Mouse (Mus musculus): ENCODE data around the gene Pfkp. TPM values are rescaled to one million over a fixed set of nuclear protein-coding genes. Genes with fewer than 3 reads are reported as not detected.

Pfkp gene
- polyA plus RNA-seq, 1 experiment from 2014 or later, result 29.6 TPM

- H3K9ac ChIP-seq, result no peak overlapping the region
- no peak overlapping the region for H3K27ac ChIP-seq
- H3K4me2 ChIP-seq, result no peak overlapping the region
- 0 out of 2 replicates have a peak, but pooled peaks cover 3% of the 10 kb centered on the region for H3K4me1 ChIP-seq
- no peaks in the 10 kb centered on the region; the same call in 1 of the 2 replicates for H3K27me3 ChIP-seq
- WGBS, result 97% methylated on average over 3 of the region's 3 CpGs
- no peak for ATAC-seq (ENCODE audit: low FRiP score)
- no peaks in the 10 kb centered on the region for H3K9me3 ChIP-seq
- H3K36me3 ChIP-seq (replicated peaks), result no peaks in the 10 kb centered on the region
- no peak overlapping the region for H3K4me3 ChIP-seq (replicated peaks)
These were observed 21.2 kb downstream of the Pfkp start for GRCm38 (mm10) chr13:6627352-6627751.

GRCm38 (mm10) chr13:6626508-6627114 is 22.0 kb downstream of the Pfkp start:
- Histone ChIP-seq H3K9me3 (no peaks in the 10 kb centered on the region), H3K27me3 (no peaks in the 10 kb centered on the region; the same call in 1 of the 2 replicates), H3K36me3 (replicated peaks) (no peaks in the 10 kb centered on the region), H3K4me3 (replicated peaks) (no peak overlapping the region), H3K4me1 (0 out of 2 replicates have a peak, but pooled peaks cover 3% of the 10 kb centered on the region), H3K27ac (no peak overlapping the region), H3K9ac (no peak overlapping the region), H3K4me2 (no peak overlapping the region)
- no peak for ATAC-seq (ENCODE audit: low FRiP score)
- WGBS, result 59% methylated on average over 4 of the region's 4 CpGs

GRCm38 (mm10) chr13:6625942-6626341 is 22.6 kb downstream of the Pfkp start:
- H3K36me3 ChIP-seq (replicated peaks), result no peaks in the 10 kb centered on the region
- H3K9ac ChIP-seq, result no peak overlapping the region
- ATAC-seq (ENCODE audit: low FRiP score), result no peak
- 72% methylated on average over 3 of the region's 3 CpGs for WGBS
- H3K9me3 ChIP-seq, result no peaks in the 10 kb centered on the region
- 0 out of 2 replicates have a peak, but pooled peaks cover 3% of the 10 kb centered on the region for H3K4me1 ChIP-seq
- H3K27ac ChIP-seq, result no peak overlapping the region
- H3K4me3 ChIP-seq (replicated peaks), result no peak overlapping the region
- H3K27me3 ChIP-seq, result no peaks in the 10 kb centered on the region; the same call in 1 of the 2 replicates
- no peak overlapping the region for H3K4me2 ChIP-seq

- H3K9me3 ChIP-seq, result no peaks in the 10 kb centered on the region
- WGBS, result 75% methylated on average over 2 of the region's 2 CpGs
- no peak for ATAC-seq (ENCODE audit: low FRiP score)
- H3K4me1 ChIP-seq, result 0 out of 2 replicates have a peak, but pooled peaks cover 3% of the 10 kb centered on the region
- no peak overlapping the region for H3K4me3 ChIP-seq (replicated peaks)
- no peak overlapping the region for H3K9ac ChIP-seq
- H3K27me3 ChIP-seq, result no peaks in the 10 kb centered on the region; the same call in 1 of the 2 replicates
- H3K27ac ChIP-seq, result no peak overlapping the region
- H3K36me3 ChIP-seq (replicated peaks), result no peaks in the 10 kb centered on the region
- H3K4me2 ChIP-seq, result no peak overlapping the region
These were observed 24.0 kb downstream of the Pfkp start for GRCm38 (mm10) chr13:6624604-6625003.

GRCm38 (mm10) chr13:6624121-6624520 is 24.5 kb downstream of the Pfkp start:
- Histone ChIP-seq H3K9ac (no peak overlapping the region), H3K4me3 (replicated peaks) (no peak overlapping the region), H3K27ac (no peak overlapping the region), H3K9me3 (no peaks in the 10 kb centered on the region), H3K27me3 (no peaks in the 10 kb centered on the region; the same call in 1 of the 2 replicates), H3K36me3 (replicated peaks) (no peaks in the 10 kb centered on the region), H3K4me2 (no peak overlapping the region), H3K4me1 (0 out of 2 replicates have a peak, but pooled peaks cover 3% of the 10 kb centered on the region)
- 89% methylated on average over 4 of the region's 4 CpGs for WGBS
- ATAC-seq (ENCODE audit: low FRiP score), result no peak

- 96% methylated on average over 20 of the region's 20 CpGs for WGBS
- Histone ChIP-seq H3K4me2 (no peak overlapping the region), H3K4me3 (replicated peaks) (no peak overlapping the region), H3K27me3 (no peaks in the 10 kb centered on the region; the same call in 1 of the 2 replicates), H3K9ac (no peak overlapping the region), H3K36me3 (replicated peaks) (no peaks in the 10 kb centered on the region), H3K4me1 (0 out of 2 replicates have a peak, but pooled peaks cover 2% of the 10 kb centered on the region), H3K9me3 (no peaks in the 10 kb centered on the region), H3K27ac (no peak overlapping the region)
- no peak for ATAC-seq (ENCODE audit: low FRiP score)
These were observed 26.7 kb downstream of the Pfkp start for GRCm38 (mm10) chr13:6621831-6622230.

GRCm38 (mm10) chr13:6620250-6620649 is 28.3 kb downstream of the Pfkp start:
- H3K9me3 ChIP-seq, result no peaks in the 10 kb centered on the region
- H3K27ac ChIP-seq, result no peak overlapping the region
- no peak for ATAC-seq (ENCODE audit: low FRiP score)
- no peaks in the 10 kb centered on the region for H3K4me1 ChIP-seq
- H3K4me3 ChIP-seq (replicated peaks), result no peak overlapping the region
- 85% methylated on average over 3 of the region's 3 CpGs for WGBS
- no peak overlapping the region for H3K4me2 ChIP-seq
- H3K36me3 ChIP-seq (replicated peaks), result no peaks in the 10 kb centered on the region
- no peak overlapping the region for H3K9ac ChIP-seq
- H3K27me3 ChIP-seq, result no peaks in the 10 kb centered on the region; the same call in 1 of the 2 replicates

GRCm38 (mm10) chr13:6618711-6619110 is 29.9 kb downstream of the Pfkp start:
- Histone ChIP-seq H3K27ac (no peak overlapping the region), H3K9me3 (no peaks in the 10 kb centered on the region), H3K4me3 (replicated peaks) (no peak overlapping the region), H3K27me3 (no peaks in the 10 kb centered on the region), H3K4me1 (no peaks in the 10 kb centered on the region), H3K9ac (no peak overlapping the region), H3K4me2 (no peak overlapping the region), H3K36me3 (replicated peaks) (no peaks in the 10 kb centered on the region)
- ATAC-seq (ENCODE audit: low FRiP score), result no peak
- WGBS, result 89% methylated on average over 3 of the region's 3 CpGs

GRCm38 (mm10) chr13:6613690-6614445 is 34.7 kb downstream of the Pfkp start:
- H3K4me2 ChIP-seq, result no peak overlapping the region
- no peaks in the 10 kb centered on the region for H3K9me3 ChIP-seq
- no peaks in the 10 kb centered on the region for H3K27me3 ChIP-seq
- H3K27ac ChIP-seq, result no peak overlapping the region
- H3K36me3 ChIP-seq (replicated peaks), result no peaks in the 10 kb centered on the region
- H3K9ac ChIP-seq, result no peak overlapping the region
- no peaks in the 10 kb centered on the region for H3K4me1 ChIP-seq
- no peak overlapping the region for H3K4me3 ChIP-seq (replicated peaks)
- ATAC-seq (ENCODE audit: low FRiP score), result no peak
- 88% methylated on average over 5 of the region's 5 CpGs for WGBS

- 88% methylated on average over 10 of the region's 10 CpGs for WGBS
These were observed 45.7 kb downstream of the Pfkp start for GRCm38 (mm10) chr13:6602786-6603409.

GRCm38 (mm10) chr13:6601676-6602075 is 46.9 kb downstream of the Pfkp start:
- WGBS, result 92% methylated on average over 2 of the region's 2 CpGs
- Histone ChIP-seq H3K9ac (no peak overlapping the region), H3K4me1 (no peaks in the 10 kb centered on the region), H3K27me3 (no peaks in the 10 kb centered on the region), H3K4me3 (replicated peaks) (no peak overlapping the region), H3K9me3 (no peaks in the 10 kb centered on the region), H3K36me3 (replicated peaks) (no peaks in the 10 kb centered on the region), H3K27ac (no peak overlapping the region), H3K4me2 (no peak overlapping the region)
- ATAC-seq (ENCODE audit: low FRiP score), result no peak

More at GRCm38 (mm10) chr13:6602786-6603409, 45.7 kb downstream of the Pfkp start:
- Histone ChIP-seq H3K4me3 (replicated peaks) (no peak overlapping the region), H3K9ac (no peak overlapping the region), H3K27me3 (no peaks in the 10 kb centered on the region), H3K36me3 (replicated peaks) (no peaks in the 10 kb centered on the region), H3K4me2 (no peak overlapping the region), H3K4me1 (no peaks in the 10 kb centered on the region), H3K27ac (no peak overlapping the region), H3K9me3 (no peaks in the 10 kb centered on the region)
- no peak for ATAC-seq (ENCODE audit: low FRiP score)

- Histone ChIP-seq H3K27ac (no peak overlapping the region), H3K9me3 (no peaks in the 10 kb centered on the region), H3K4me1 (no peaks in the 10 kb centered on the region), H3K36me3 (replicated peaks) (no peaks in the 10 kb centered on the region), H3K4me2 (no peak overlapping the region), H3K27me3 (no peaks in the 10 kb centered on the region), H3K4me3 (replicated peaks) (no peak overlapping the region), H3K9ac (no peak overlapping the region)
- no peak for ATAC-seq (ENCODE audit: low FRiP score)
- WGBS, result 92% methylated on average over 8 of the region's 8 CpGs
These were observed 48.0 kb downstream of the Pfkp start for GRCm38 (mm10) chr13:6600626-6601025.
